Mouse (Mus musculus): ENCODE results near the gene Gnb1l. TPM values are rescaled to one million over a fixed set of nuclear protein-coding genes. Genes with fewer than 3 reads are reported as not detected.
A peak's percentile ranks its signal among the peaks of the same experiment; 100 is the strongest.

Gene Gnb1l
- polyA plus RNA-seq, 1 experiment, result 13.7 TPM

- Histone ChIP-seq H3K9ac (ENCODE audit: low read depth, poor library complexity, severe bottlenecking) (no peak overlapping the region), H3K9me3 (replicated peaks; ENCODE audit: control insufficient read depth, insufficient read depth, low read length, poor library complexity, severe bottlenecking) (no peaks in the 10 kb centered on the region), H3K27me3 (ENCODE audit: control insufficient read depth, insufficient read depth, low read length, poor library complexity, severe bottlenecking) (no peaks in the 10 kb centered on the region), H3K36me3 (ENCODE audit: control insufficient read depth, insufficient read depth, low read length, poor library complexity, severe bottlenecking) (no peaks in the 10 kb centered on the region), H3K4me1 (ENCODE audit: control insufficient read depth, insufficient read depth, low read length) (peaks cover 2% of the 10 kb centered on the region), H3K4me3 (ENCODE audit: low read depth, low read length) (no peak overlapping the region), H3K27ac (ENCODE audit: insufficient read depth, low read length) (no peak overlapping the region)
- no peak for TF ChIP-seq EP300 (IDR thresholded peaks at IDR 0.05; ENCODE audit: insufficient read depth, low read depth, low read length)
- no peak for TF ChIP-seq POLR2A (IDR thresholded peaks at IDR 0.05; ENCODE audit: insufficient read depth, low read length)
- TF ChIP-seq CTCF (IDR thresholded peaks at IDR 0.05; ENCODE audit: low read depth, low read length), result no peak
Measured at GRCm38 (mm10) chr16:18474021-18474420, 24.5 kb upstream of the Gnb1l start.

- H3K27me3 ChIP-seq (ENCODE audit: control insufficient read depth, insufficient read depth, low read length, poor library complexity, severe bottlenecking), result no peaks in the 10 kb centered on the region
- no peaks in the 10 kb centered on the region for H3K9me3 ChIP-seq (replicated peaks; ENCODE audit: control insufficient read depth, insufficient read depth, low read length, poor library complexity, severe bottlenecking)
Measured at GRCm38 (mm10) chr16:18477996-18478395, 20.5 kb upstream of the Gnb1l start.

GRCm38 (mm10) chr16:18479667-18480066 lies 18.8 kb upstream of the Gnb1l start:
- Histone ChIP-seq H3K36me3 (ENCODE audit: control insufficient read depth, insufficient read depth, low read length, poor library complexity, severe bottlenecking) (no peaks in the 10 kb centered on the region), H3K9ac (ENCODE audit: low read depth, poor library complexity, severe bottlenecking) (no peak overlapping the region), H3K27me3 (ENCODE audit: control insufficient read depth, insufficient read depth, low read length, poor library complexity, severe bottlenecking) (no peaks in the 10 kb centered on the region), H3K9me3 (replicated peaks; ENCODE audit: control insufficient read depth, insufficient read depth, low read length, poor library complexity, severe bottlenecking) (no peaks in the 10 kb centered on the region), H3K27ac (ENCODE audit: insufficient read depth, low read length) (peak overlapping the region; percentile 46; the same call in 1 of the 2 replicates), H3K4me3 (ENCODE audit: low read depth, low read length) (no peak overlapping the region), H3K4me1 (ENCODE audit: control insufficient read depth, insufficient read depth, low read length) (peaks cover 10% of the 10 kb centered on the region)
- TF ChIP-seq POLR2A (IDR thresholded peaks at IDR 0.05; ENCODE audit: insufficient read depth, low read length) (no peak), CTCF (IDR thresholded peaks at IDR 0.05; ENCODE audit: low read depth, low read length) (no peak), EP300 (IDR thresholded peaks at IDR 0.05; ENCODE audit: insufficient read depth, low read depth, low read length) (peak; percentile 78; the same call in 1 of the 2 replicates)

More at GRCm38 (mm10) chr16:18477996-18478395, 20.5 kb upstream of the Gnb1l start:
- TF ChIP-seq EP300 (IDR thresholded peaks at IDR 0.05; ENCODE audit: insufficient read depth, low read depth, low read length) (no peak), POLR2A (IDR thresholded peaks at IDR 0.05; ENCODE audit: insufficient read depth, low read length) (no peak)
- peaks cover 6% of the 10 kb centered on the region for H3K4me1 ChIP-seq (ENCODE audit: control insufficient read depth, insufficient read depth, low read length)
- no peak overlapping the region for H3K27ac ChIP-seq (ENCODE audit: insufficient read depth, low read length)
- no peaks in the 10 kb centered on the region for H3K36me3 ChIP-seq (ENCODE audit: control insufficient read depth, insufficient read depth, low read length, poor library complexity, severe bottlenecking)
- no peak overlapping the region for H3K4me3 ChIP-seq (ENCODE audit: low read depth, low read length)
- H3K9ac ChIP-seq (ENCODE audit: low read depth, poor library complexity, severe bottlenecking), result no peak overlapping the region

- no peaks in the 10 kb centered on the region for H3K36me3 ChIP-seq (ENCODE audit: control insufficient read depth, insufficient read depth, low read length, poor library complexity, severe bottlenecking)
- H3K9me3 ChIP-seq (replicated peaks; ENCODE audit: control insufficient read depth, insufficient read depth, low read length, poor library complexity, severe bottlenecking), result no peaks in the 10 kb centered on the region
- TF ChIP-seq EP300 (IDR thresholded peaks at IDR 0.05; ENCODE audit: insufficient read depth, low read depth, low read length) (no peak), CTCF (IDR thresholded peaks at IDR 0.05; ENCODE audit: low read depth, low read length) (no peak), POLR2A (IDR thresholded peaks at IDR 0.05; ENCODE audit: insufficient read depth, low read length) (no peak)
- peaks cover 11% of the 10 kb centered on the region for H3K4me1 ChIP-seq (ENCODE audit: control insufficient read depth, insufficient read depth, low read length)
- H3K9ac ChIP-seq (ENCODE audit: low read depth, poor library complexity, severe bottlenecking), result no peak overlapping the region
- no peak overlapping the region for H3K27ac ChIP-seq (ENCODE audit: insufficient read depth, low read length)
- no peaks in the 10 kb centered on the region for H3K27me3 ChIP-seq (ENCODE audit: control insufficient read depth, insufficient read depth, low read length, poor library complexity, severe bottlenecking)
- H3K4me3 ChIP-seq (ENCODE audit: low read depth, low read length), result no peak overlapping the region
Measured at GRCm38 (mm10) chr16:18480933-18481485, 17.5 kb upstream of the Gnb1l start.

- no peak overlapping the region for H3K4me3 ChIP-seq (ENCODE audit: low read depth, low read length)
- no peak overlapping the region for H3K27ac ChIP-seq (ENCODE audit: insufficient read depth, low read length)
- H3K36me3 ChIP-seq (ENCODE audit: control insufficient read depth, insufficient read depth, low read length, poor library complexity, severe bottlenecking), result no peaks in the 10 kb centered on the region
- no peak for TF ChIP-seq POLR2A (IDR thresholded peaks at IDR 0.05; ENCODE audit: insufficient read depth, low read length)
- no peak for TF ChIP-seq EP300 (IDR thresholded peaks at IDR 0.05; ENCODE audit: insufficient read depth, low read depth, low read length)
- no peak for TF ChIP-seq CTCF (IDR thresholded peaks at IDR 0.05; ENCODE audit: low read depth, low read length)
- H3K9me3 ChIP-seq (replicated peaks; ENCODE audit: control insufficient read depth, insufficient read depth, low read length, poor library complexity, severe bottlenecking), result no peaks in the 10 kb centered on the region
- H3K4me1 ChIP-seq (ENCODE audit: control insufficient read depth, insufficient read depth, low read length), result peaks cover 11% of the 10 kb centered on the region
- no peaks in the 10 kb centered on the region for H3K27me3 ChIP-seq (ENCODE audit: control insufficient read depth, insufficient read depth, low read length, poor library complexity, severe bottlenecking)
- no peak overlapping the region for H3K9ac ChIP-seq (ENCODE audit: low read depth, poor library complexity, severe bottlenecking)
Measured at GRCm38 (mm10) chr16:18482431-18482830, 16.1 kb upstream of the Gnb1l start.

GRCm38 (mm10) chr16:18483839-18484238 lies 14.7 kb upstream of the Gnb1l start:
- Histone ChIP-seq H3K4me1 (ENCODE audit: control insufficient read depth, insufficient read depth, low read length) (peaks cover 11% of the 10 kb centered on the region), H3K36me3 (ENCODE audit: control insufficient read depth, insufficient read depth, low read length, poor library complexity, severe bottlenecking) (no peaks in the 10 kb centered on the region), H3K27me3 (ENCODE audit: control insufficient read depth, insufficient read depth, low read length, poor library complexity, severe bottlenecking) (no peaks in the 10 kb centered on the region), H3K27ac (ENCODE audit: insufficient read depth, low read length) (no peak overlapping the region), H3K9ac (ENCODE audit: low read depth, poor library complexity, severe bottlenecking) (no peak overlapping the region), H3K4me3 (ENCODE audit: low read depth, low read length) (no peak overlapping the region), H3K9me3 (replicated peaks; ENCODE audit: control insufficient read depth, insufficient read depth, low read length, poor library complexity, severe bottlenecking) (no peaks in the 10 kb centered on the region)
- no peak for TF ChIP-seq EP300 (IDR thresholded peaks at IDR 0.05; ENCODE audit: insufficient read depth, low read depth, low read length)
- no peak for TF ChIP-seq POLR2A (IDR thresholded peaks at IDR 0.05; ENCODE audit: insufficient read depth, low read length)
- no peak for TF ChIP-seq CTCF (IDR thresholded peaks at IDR 0.05; ENCODE audit: low read depth, low read length)

Data from ES-Bruce4 (cell line).